Mouse (Mus musculus) embryo, embryonic 10.5 days (tissue): ENCODE measurements around the gene Dnajb2.
A peak's percentile ranks its signal among the peaks of the same experiment; 100 is the strongest.

ENCODE experiments used
- DNase-seq: peaks from one replicate; pipeline ENCODE4 v3.0.0-alpha.2; 2015; ENCODE audit warnings: low spot score

Dnajb2 gene

GRCm38 (mm10) chr1:75251112-75251970 lies 15.1 kb downstream of the Dnajb2 start:
- DNase-seq = peak; percentile 74

GRCm38 (mm10) chr1:75252308-75252707 lies 16.1 kb downstream of the Dnajb2 start:
- DNase-seq = no peak

DNA sequence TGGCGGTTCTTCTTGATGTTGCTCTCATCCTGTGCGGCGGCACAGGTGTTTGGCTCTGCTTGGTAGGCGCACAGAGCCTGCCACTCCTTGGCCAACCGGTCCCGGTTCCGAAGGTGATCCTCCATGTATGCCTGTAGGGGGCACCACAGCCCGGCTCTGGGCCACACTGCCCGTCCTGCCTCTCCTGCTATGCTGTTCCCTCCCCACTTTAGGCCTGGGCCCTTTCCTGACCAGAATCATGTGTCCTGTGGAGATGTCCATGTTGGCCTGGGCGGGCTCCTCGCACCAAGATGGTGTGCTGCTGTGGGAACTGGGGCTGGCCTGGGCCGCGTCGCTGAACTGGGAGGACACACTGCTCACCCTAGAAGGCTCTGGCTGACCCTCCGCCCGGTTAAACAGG lies 16.8 kb downstream of the Dnajb2 start:
- DNase-seq = no peak

DNA sequence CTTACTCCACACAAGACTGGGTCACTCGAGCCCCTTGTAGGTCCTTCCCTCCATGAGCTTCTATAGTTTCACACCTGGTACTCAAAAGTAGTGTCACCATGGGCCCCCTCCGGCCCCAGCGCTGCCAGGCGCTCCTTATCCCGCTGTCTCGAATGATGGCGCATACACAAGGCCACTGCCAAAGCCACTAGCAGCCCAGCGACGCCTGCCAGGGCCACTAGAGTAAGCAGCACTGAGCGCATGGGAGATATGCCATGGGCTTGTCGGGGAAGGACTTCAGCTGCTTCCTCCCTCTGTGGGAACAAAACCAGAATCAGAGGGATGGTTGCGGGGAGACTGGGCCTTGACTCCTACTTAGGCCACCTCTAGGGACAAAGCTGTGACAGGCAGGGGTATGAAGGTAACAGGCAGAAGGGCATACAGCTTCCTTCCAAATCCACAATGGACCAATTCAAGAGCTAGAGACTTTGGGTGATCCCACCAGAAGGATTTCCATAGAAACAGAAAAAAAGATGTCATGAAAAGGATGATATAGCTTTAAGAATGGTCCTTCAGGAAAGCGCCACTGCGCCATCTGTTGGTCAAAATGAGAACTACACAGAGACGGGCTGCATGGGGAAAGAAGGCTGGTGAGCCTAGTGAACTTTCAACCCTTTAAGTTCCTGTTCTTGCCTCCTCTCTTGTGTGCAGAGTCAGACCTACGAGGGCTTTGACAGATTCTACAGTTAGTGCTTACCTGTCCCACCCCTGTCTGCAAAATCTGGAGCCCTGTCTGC lies 17.8 kb downstream of the Dnajb2 start:
- peak; percentile 89 for DNase-seq

DNA sequence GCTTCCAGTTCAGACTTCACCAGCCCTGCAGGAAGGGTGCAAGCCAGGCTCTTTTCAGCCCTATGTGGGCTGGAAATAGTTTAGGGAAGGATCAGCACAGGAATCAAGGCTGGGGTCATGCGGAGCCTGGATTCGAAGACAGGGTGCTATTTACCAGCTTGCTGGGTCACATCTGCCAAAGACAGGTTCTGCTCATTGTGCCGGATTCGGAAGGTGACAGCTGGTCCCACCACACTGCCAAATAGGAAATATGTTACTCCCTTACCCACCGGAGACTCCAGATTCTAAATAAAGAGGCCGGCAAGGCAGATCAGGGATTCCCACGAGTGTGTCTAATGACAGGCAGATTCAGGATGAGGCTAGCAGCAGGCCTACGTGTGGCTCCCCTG lies 18.4 kb downstream of the Dnajb2 start:
- no peak for DNase-seq

GRCm38 (mm10) chr1:75255516-75256046 lies 19.4 kb downstream of the Dnajb2 start:
- no peak for DNase-seq

GRCm38 (mm10) chr1:75261278-75261677 lies 25.1 kb downstream of the Dnajb2 start:
- no peak for DNase-seq

GRCm38 (mm10) chr1:75262969-75263951 lies 27.1 kb downstream of the Dnajb2 start:
- peak; percentile 90 for DNase-seq

DNA sequence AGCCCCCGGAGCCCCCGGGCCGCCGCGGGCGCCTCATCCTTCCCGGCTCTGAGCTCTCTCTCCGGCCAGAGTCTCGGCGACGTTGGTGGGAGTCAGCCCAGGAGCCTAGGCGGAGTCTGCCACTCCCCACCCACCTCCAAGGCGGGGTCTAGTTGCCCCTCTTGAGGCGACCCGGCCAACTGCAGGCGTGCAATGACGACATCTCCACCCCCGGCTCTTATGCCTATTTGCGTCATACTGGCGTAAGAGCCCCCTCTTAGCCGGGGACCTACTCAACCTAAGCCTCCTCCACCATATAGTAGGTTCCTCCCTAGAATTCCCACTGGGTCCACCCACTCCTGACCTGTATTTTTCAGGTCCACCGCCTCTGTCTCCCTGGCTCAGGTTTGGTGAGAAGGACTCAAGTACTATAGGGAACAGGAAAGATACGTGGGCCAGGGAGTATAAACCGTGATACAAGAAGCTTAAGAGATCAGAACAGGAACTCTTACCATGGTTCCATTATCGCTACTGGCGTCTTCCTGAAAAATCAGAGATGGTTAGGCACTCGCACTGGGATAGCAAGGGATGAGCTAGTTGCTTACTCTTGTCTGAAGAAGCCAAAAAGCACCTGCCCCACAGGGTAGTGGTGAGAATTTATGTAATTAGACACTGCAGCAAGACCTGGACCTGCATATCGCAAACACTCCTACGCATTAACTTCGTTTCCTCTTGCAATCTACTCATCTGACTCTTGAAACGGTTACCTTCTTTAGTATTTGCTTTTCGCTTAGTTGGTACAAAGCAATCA lies 28.1 kb downstream of the Dnajb2 start, which contains the start of gene Ptprn:
TSS of gene Ptprn (minus strand) at position 412 of the 790 bp plus-strand sequence.
- peak; percentile 27 for DNase-seq

GRCm38 (mm10) chr1:75277195-75278188 lies 41.3 kb downstream of the Dnajb2 start:
- peak; percentile 84 for DNase-seq

- DNase-seq = no peak
Observed at GRCm38 (mm10) chr1:75278228-75278627, 42.0 kb downstream of the Dnajb2 start, which contains the start of gene Resp18. Gene Resp18, minus strand, starts transcription at chr1:75278415.

DNA sequence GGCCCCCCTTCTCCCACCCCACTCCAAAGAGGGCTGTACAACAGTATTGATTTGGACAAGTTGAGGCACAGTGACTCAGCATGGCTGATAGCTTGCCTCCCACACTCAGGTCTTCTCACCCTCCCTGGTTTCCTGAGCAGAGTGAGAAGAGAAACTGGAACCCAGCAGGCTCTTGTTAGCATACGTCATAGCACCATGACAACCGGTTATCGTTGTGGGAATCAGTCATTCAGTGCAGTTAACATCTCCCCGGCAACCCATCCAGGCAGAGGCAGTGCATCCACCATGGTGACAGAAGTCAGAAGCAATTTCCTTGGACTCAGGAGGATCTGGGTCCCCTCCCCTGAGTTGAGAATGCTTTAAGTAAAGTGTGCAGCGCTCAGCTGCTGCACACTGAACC lies 46.8 kb downstream of the Dnajb2 start:
- no peak for DNase-seq

DNA sequence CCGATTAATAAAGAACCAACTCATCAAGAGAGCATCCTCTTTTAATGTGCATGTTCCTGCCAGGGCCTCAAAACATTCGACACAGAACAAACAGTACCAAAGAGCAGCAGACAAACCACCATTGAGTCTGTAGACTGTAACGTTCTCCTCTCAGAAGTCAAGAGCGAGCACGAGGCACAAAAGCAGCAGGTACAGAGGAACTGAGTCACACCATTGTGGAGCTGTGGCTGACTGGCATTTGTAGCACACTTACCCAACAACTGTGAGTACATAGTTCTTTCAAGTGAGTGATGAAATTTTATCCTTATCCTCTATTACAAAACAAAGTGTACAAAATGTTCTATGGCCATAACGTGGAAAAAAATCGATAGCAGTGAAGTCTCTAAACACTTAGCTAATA lies 48.7 kb downstream of the Dnajb2 start:
- DNase-seq = no peak

GRCm38 (mm10) chr1:75289376-75289775 lies 53.2 kb downstream of the Dnajb2 start:
- peak; percentile 80 for DNase-seq

- no peak for DNase-seq
Observed at GRCm38 (mm10) chr1:75289888-75290431, 53.8 kb downstream of the Dnajb2 start.

GRCm38 (mm10) chr1:75290582-75290981 lies 54.4 kb downstream of the Dnajb2 start:
- peak; percentile 69 for DNase-seq

DNA sequence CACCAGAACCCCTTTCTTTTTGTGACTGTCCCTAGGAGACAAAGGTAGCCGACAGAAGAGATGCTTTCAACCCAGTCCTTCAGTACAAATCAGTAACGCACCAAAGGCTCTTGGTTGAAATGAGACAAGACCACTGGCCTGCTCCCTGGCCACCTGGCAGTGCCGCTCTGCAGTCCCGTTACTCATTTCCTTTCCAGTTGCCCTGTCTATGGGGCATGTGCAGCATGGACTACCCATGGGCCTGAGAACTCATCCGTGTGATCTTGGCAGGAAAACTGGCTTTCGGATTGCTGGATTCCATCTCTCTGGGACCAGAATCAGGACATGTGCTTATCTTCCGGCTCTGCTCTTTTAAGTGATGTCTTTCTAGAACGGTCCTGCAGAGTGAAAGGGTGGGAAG lies 55.1 kb downstream of the Dnajb2 start:
- DNase-seq = no peak

GRCm38 (mm10) chr1:75292476-75293330 lies 56.5 kb downstream of the Dnajb2 start:
- peak; percentile 20 for DNase-seq
